Mouse (Mus musculus) spleen, adult 2 months (tissue): ENCODE results near the gene Dgcr2.

Experiments
- CTCF ChIP-seq: fragments of 200-500 bp; IDR thresholded peaks from 2 replicates; pipeline ENCODE4 v1.5.1; 2011; ENCODE audit warnings: mild to moderate bottlenecking, inconsistent platforms; ENCODE audit not compliant: insufficient read depth, insufficient read length, insufficient replicate concordance; ENCODE audit errors: extremely low read depth
- POLR2A ChIP-seq: fragments of 200-500 bp; IDR thresholded peaks from 2 replicates; pipeline ENCODE4 v1.6.1; 2011; ENCODE audit warnings: low read depth, low read length, inconsistent platforms

- no peak for TF ChIP-seq CTCF
- TF ChIP-seq POLR2A: no peak
Measured at GRCm38 (mm10) chr16:17927351-17928082, 29.2 kb upstream of the Dgcr2 start.
